ENCODE assay signal across 19 mouse cellular contexts in genomic region chr8:121769095-121769494, GRCm38 (mm10). TPM values are rescaled to one million over a fixed set of nuclear protein-coding genes. Genes with fewer than 3 reads are reported as not detected.
DNase-seq lines count a peak whose midpoint lies in the region; ATAC-seq and TF ChIP-seq lines count a peak whose summit lies in the region.
"Had no signal": no experiment of that assay in that cellular context is flagged by ENCODE, and none has a peak within 500 bp of the region (broad histone marks: within the 10 kb centered on the region; RNA-seq: fewer than 3 reads in every experiment).

No protein-coding gene starts in this region.

- no peak for DNase-seq in layer of hippocampus, adult 2 months (ENCODE audit: low spot score in 2 of 2)
- no peak for DNase-seq in layer of hippocampus, postnatal 25 days (ENCODE audit: extremely low spot score in 1 of 2, low spot score in 1 of 2)
- DNase-seq in midbrain, embryonic 11.5 days (ENCODE audit: low spot score, missing footprints), result peak; percentile 65
- peak; percentile 22 for DNase-seq in brain, embryonic 14.5 days (ENCODE audit: low read depth)
- no peak for DNase-seq in left cerebral cortex, adult 8-10 months (ENCODE audit: low spot score in 2 of 2)
- DNase-seq: adrenal gland, adult 8-10 months; adrenal gland, postnatal 36 days; gastrocnemius, postnatal 10 days; heart, adult 18-20 months; heart, postnatal 10 days had no signal

- no peak overlapping the region for H3K4me2 ChIP-seq in midbrain, embryonic 11.5 days
- no peak overlapping the region for H3K4me2 ChIP-seq in midbrain, embryonic 16.5 days (ENCODE audit: low read length)
- H3K4me2 ChIP-seq: embryonic facial prominence, embryonic 15.5 days; hindbrain, embryonic 14.5 days had no signal

- TF ChIP-seq CTCF in layer of hippocampus, adult 2 months (conservative IDR thresholded peaks at IDR 0.05), result no peak
- no peak for TF ChIP-seq CTCF in brain, embryonic 14.5 days (IDR thresholded peaks at IDR 0.05; ENCODE audit: borderline replicate concordance, extremely low read depth, insufficient read depth, insufficient read length)
- TF ChIP-seq CTCF in olfactory bulb, adult 2 months (IDR thresholded peaks at IDR 0.05; ENCODE audit: insufficient read depth, low read depth, low read length), result no peak

- no peaks in the 10 kb centered on the region for H3K36me3 ChIP-seq in midbrain, embryonic 11.5 days (ENCODE audit: control insufficient read depth, insufficient read depth, low read length)
- no peaks in the 10 kb centered on the region for H3K36me3 ChIP-seq in midbrain, embryonic 16.5 days (ENCODE audit: control insufficient read depth, insufficient read depth, low read length)
- H3K36me3 ChIP-seq: embryonic facial prominence, embryonic 15.5 days; forebrain, embryonic 10.5 days; heart, embryonic 10.5 days had no signal

- 61% methylated on average over 3 of the region's 3 CpGs for WGBS in midbrain, embryonic 11.5 days
- 55% methylated on average over 3 of the region's 3 CpGs for WGBS in midbrain, embryonic 16.5 days
- 32% methylated on average over 3 of the region's 3 CpGs for WGBS in olfactory bulb, adult 2 months

- H3K27me3 ChIP-seq in midbrain, embryonic 11.5 days (ENCODE audit: control insufficient read depth, insufficient read depth, low read length), result no peaks in the 10 kb centered on the region
- H3K27me3 ChIP-seq in midbrain, embryonic 16.5 days (ENCODE audit: control insufficient read depth, insufficient read depth, low read depth, low read length), result no peaks in the 10 kb centered on the region
- H3K27me3 ChIP-seq: embryonic facial prominence, embryonic 15.5 days had no signal

- H3K4me1 ChIP-seq in midbrain, embryonic 11.5 days (ENCODE audit: control insufficient read depth, insufficient read depth, low read length), result peaks cover 15% of the 10 kb centered on the region
- peaks cover 13% of the 10 kb centered on the region for H3K4me1 ChIP-seq in midbrain, embryonic 16.5 days (ENCODE audit: control insufficient read depth, insufficient read depth, low read length)
- H3K4me1 ChIP-seq in olfactory bulb, adult 2 months (ENCODE audit: control insufficient read depth, insufficient read depth, low read length), result peaks cover 73% of the 10 kb centered on the region

- ATAC-seq in midbrain, embryonic 11.5 days (ENCODE audit: low FRiP score), result no peak
- ATAC-seq in midbrain, embryonic 16.5 days, result no peak
- ATAC-seq: forebrain, embryonic 14.5 days had no signal

- H3K4me3 ChIP-seq in layer of hippocampus, adult 2 months, result no peak overlapping the region
- H3K4me3 ChIP-seq in midbrain, embryonic 11.5 days (ENCODE audit: low read depth, low read length), result no peak overlapping the region
- no peak overlapping the region for H3K4me3 ChIP-seq in midbrain, embryonic 16.5 days (ENCODE audit: low read depth, low read length)
- H3K4me3 ChIP-seq in olfactory bulb, adult 2 months (ENCODE audit: insufficient read depth, low read depth, low read length), result no peak overlapping the region
- H3K4me3 ChIP-seq: embryonic facial prominence, embryonic 15.5 days; erythroblast, embryonic 14.5 days; forebrain, embryonic 10.5 days; heart, embryonic 10.5 days had no signal

- 0 out of 2 replicates have a peak overlapping the region, but pooled peaks have one; percentile 5 for H3K27ac ChIP-seq in layer of hippocampus, adult 2 months
- no peak overlapping the region for H3K27ac ChIP-seq in midbrain, embryonic 11.5 days (ENCODE audit: low read depth, low read length)
- H3K27ac ChIP-seq in midbrain, embryonic 16.5 days (ENCODE audit: low read length), result no peak overlapping the region
- H3K27ac ChIP-seq in olfactory bulb, adult 2 months (ENCODE audit: insufficient read depth, low read depth, low read length), result 0 out of 2 replicates have a peak overlapping the region, but pooled peaks have one; percentile 4
- H3K27ac ChIP-seq: embryonic facial prominence, embryonic 15.5 days; forebrain, embryonic 10.5 days; heart, embryonic 10.5 days; hindbrain, embryonic 14.5 days had no signal

- H3K9ac ChIP-seq in midbrain, embryonic 11.5 days (ENCODE audit: low read length), result no peak overlapping the region
- no peak overlapping the region for H3K9ac ChIP-seq in midbrain, embryonic 16.5 days (ENCODE audit: low read depth, low read length)
- H3K9ac ChIP-seq: embryonic facial prominence, embryonic 15.5 days; hindbrain, embryonic 14.5 days had no signal

- no peaks in the 10 kb centered on the region for H3K9me3 ChIP-seq in midbrain, embryonic 11.5 days (ENCODE audit: control insufficient read depth, low read length)
- no peaks in the 10 kb centered on the region for H3K9me3 ChIP-seq in midbrain, embryonic 16.5 days (replicated peaks; ENCODE audit: control insufficient read depth, low read length, poor library complexity, severe bottlenecking)
- H3K9me3 ChIP-seq: embryonic facial prominence, embryonic 15.5 days; forebrain, embryonic 10.5 days; heart, embryonic 10.5 days had no signal

- TF ChIP-seq POLR2A in brain, embryonic 14.5 days (IDR thresholded peaks at IDR 0.05; ENCODE audit: borderline replicate concordance, extremely low read depth, insufficient read depth, insufficient read length, poor library complexity, severe bottlenecking), result no peak
- no peak for TF ChIP-seq POLR2A in olfactory bulb, adult 2 months (IDR thresholded peaks at IDR 0.05; ENCODE audit: insufficient read depth, low read depth, low read length)

RNA-seq across cellular contexts. Expression of gene Jph3, which starts 39.7 kb away (rescaled TPM):
- 100 to 1,000 TPM; 318 to 346 TPM for total RNA-seq in layer of hippocampus, adult 2 months (2021)
- 100 to 1,000 TPM; 301 to 309 TPM for total RNA-seq in layer of hippocampus, postnatal 25 days (2021)
- 10.2 and 10.4 TPM in 2 replicates for polyA plus RNA-seq in midbrain, embryonic 11.5 days (2014; fragmentation: Nextera tagmentation; extraction: Ambion mirVana)
- 105 and 106 TPM in 2 replicates for polyA plus RNA-seq in midbrain, embryonic 16.5 days (2015; fragmentation: Nextera tagmentation; extraction: Ambion mirVana)
- 28.7 and 57.2 TPM in 2 replicates for polyA plus RNA-seq in brain, embryonic 14.5 days (2012; rRNA removed)
- 104 TPM in 1 of 2 replicates, not detected in the other for polyA plus RNA-seq in olfactory bulb, adult 2 months (2012; ENCODE audit: insufficient read depth, insufficient read length, low replicate concordance, missing spikeins)
- 100 to 1,000 TPM; 260 to 302 (median 279) TPM for total RNA-seq in left cerebral cortex, adult 8-10 months (2022)
- total RNA-seq: heart, postnatal 10 days; hematopoietic stem cell, adult 5-6 weeks had no signal
- polyA plus RNA-seq: erythroblast, embryonic 14.5 days had no signal

Comparison
In these comparisons a context has a peak if more than half of its experiments do, and no peak if none do; other contexts are left out.
1. DNase-seq: peak in midbrain, embryonic 11.5 days (single experiment) and brain, embryonic 14.5 days (single experiment); none in layer of hippocampus, adult 2 months (0 of 2), layer of hippocampus, postnatal 25 days (0 of 2) and left cerebral cortex, adult 8-10 months (0 of 2).
2. H3K27ac ChIP-seq: peak in layer of hippocampus, adult 2 months (single experiment) and olfactory bulb, adult 2 months (single experiment); none in midbrain, embryonic 11.5 days (single experiment) and midbrain, embryonic 16.5 days (single experiment).